Mouse (Mus musculus) olfactory bulb, adult 2 months (tissue): ENCODE data around the gene Nubpl.

Experiments
- CTCF ChIP-seq: fragments of 200-500 bp; IDR thresholded peaks from 2 replicates; pipeline ENCODE4 v1.5.1; 2012; ENCODE audit warnings: low read depth, mild to moderate bottlenecking, low read length, moderate library complexity; ENCODE audit not compliant: insufficient read depth
- POLR2A ChIP-seq: fragments of 200-500 bp; IDR thresholded peaks from 2 replicates; pipeline ENCODE4 v1.6.1; 2012; ENCODE audit warnings: mild to moderate bottlenecking, low read depth, low read length, moderate library complexity; ENCODE audit not compliant: insufficient read depth

- no peak for TF ChIP-seq CTCF
- no peak for TF ChIP-seq POLR2A
Measured at GRCm38 (mm10) chr12:52293931-52294330, 196.4 kb downstream of the Nubpl start.
